Mouse (Mus musculus) megakaryocyte progenitor cell, adult 5-6 weeks (primary cell): ENCODE measurements around the gene Hoxb4. TPM values are rescaled to one million over a fixed set of nuclear protein-coding genes. Genes with fewer than 3 reads are reported as not detected.
A peak's percentile ranks its signal among the peaks of the same experiment; 100 is the strongest.

Experiments used
- ATAC-seq: replicated peaks from 2 replicates; pipeline ENCODE4 v1.8.0; 2016; ENCODE audit warnings: mild to moderate bottlenecking, moderate TSS enrichment, inconsistent platforms; ENCODE audit not compliant: poor library complexity
- total RNA-seq, 2 experiments: library from RNA; stranded (forward) in 1 of 2; stranded (reverse) in 1 of 2; fragments of 157-497, 149-512 nt in 1 of 2; fragments of 200-1000 nt in 1 of 2; gene quantifications; 2 replicates each; pipeline versions ENCODE4 v1.2.3 to v1.2.4; 2015 to 2017

Gene Hoxb4
- total RNA-seq, 2 experiments from 2014 or later = 1.5 to 2.7 TPM

- ATAC-seq = no peak
Observed at GRCm38 (mm10) chr11:96284774-96285734, 33.0 kb upstream of the Hoxb4 start.

DNA sequence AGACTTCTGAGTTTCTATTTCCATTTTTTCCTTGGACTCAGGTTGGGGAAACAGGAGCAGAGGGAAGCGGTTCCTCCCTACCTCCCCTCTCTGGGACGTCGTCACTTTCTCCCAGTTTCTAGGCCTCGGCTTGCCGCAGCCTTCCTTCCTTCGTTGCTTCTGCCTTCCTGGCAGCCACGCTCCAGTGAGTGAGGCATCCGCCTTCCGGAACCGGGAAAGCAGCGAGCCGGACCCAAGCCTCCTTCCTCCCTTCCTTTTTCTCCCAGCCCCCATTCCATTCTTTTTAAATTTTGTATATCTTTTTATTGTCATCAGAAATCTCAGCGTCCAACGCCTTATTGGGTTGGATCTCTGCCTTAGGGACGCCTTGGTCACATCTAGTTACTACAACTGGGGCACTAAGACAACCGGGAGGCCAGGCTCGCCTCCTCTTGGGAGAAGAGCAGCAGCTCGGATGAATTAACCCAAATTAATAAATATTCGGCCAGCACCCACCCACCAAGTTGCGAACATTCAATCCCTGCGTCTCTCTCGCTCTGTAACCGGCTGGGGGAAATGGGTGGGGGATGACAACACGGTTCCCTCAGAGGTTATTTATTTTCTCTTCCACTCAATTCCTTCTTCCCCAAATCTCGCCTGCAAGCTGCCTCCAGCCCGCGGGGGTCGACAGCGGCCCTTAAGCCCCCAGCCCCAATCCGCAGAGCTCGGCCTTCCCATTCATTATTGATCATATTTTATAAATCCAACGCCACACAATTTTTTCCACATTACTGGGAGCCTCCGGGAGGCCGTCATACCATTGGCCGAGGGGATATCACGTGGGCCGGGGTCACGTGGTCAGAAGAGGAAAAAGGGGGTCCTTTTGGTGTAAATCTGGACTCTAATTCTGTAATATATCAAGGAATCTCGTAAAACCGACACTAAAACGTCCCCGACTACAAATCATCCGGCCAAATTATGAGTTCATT, 32.0 kb upstream of the Hoxb4 start, which contains the start of gene Hoxb7:
Gene Hoxb7, plus strand, starts transcription at position 853 of the 968 bp plus-strand sequence.
- no peak for ATAC-seq

GRCm38 (mm10) chr11:96286739-96287385, 31.2 kb upstream of the Hoxb4 start:
- ATAC-seq = no peak

DNA sequence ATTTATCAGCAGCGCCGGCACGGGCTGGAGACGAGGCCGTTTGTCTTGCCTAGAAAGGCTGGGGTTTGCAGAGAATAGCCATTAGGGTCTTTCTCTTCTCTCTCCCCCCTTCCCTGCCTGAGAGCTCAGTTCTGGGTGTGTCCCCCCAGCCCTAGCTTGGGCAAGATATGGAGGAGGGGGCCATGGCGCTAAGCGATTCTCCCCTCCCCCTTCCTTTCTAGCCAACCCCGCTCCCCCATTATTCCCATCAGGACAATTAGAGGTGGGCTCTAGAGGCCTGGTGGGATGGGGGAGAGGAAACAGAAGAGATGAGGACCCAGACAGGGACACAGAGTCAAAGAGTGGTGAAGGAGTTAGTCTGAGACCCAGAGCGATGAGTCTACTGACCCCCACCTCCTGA, 30.7 kb upstream of the Hoxb4 start:
- no peak for ATAC-seq

DNA sequence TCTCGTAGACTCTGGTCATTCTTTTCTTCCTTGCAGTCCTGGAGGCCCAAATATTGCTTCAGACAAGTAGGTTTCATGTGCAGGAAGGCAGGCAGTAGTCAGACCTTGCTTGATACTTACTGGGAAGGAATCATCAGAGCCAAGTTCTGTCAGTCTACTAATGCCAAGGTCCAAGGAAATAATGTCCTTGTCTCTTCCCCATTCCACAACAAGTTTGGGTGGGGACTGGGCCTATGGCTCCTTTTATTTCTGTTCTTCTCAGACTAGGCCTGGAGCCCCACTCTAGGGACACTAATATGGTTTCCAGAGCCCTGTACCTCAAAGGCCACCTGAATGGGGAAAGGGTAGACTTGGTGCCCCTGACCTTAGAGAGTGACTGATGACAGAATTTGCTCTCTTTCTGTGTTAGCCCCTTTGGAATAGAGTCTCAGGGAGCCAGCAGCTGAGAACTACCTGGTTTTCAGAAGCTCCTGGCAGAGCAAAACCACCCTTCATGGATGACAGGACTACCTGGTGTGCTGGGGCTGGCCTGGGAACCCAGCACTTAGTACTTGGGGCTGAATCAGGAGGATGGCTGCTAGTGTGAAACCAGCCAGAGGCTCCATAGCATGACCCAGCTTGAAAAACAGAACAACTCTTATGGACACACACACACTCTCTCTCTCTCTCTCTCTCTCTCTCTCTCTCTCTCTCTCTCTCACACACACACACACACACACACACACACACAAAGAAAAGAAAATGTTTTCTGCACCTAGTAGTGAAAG, 29.4 kb upstream of the Hoxb4 start:
- no peak for ATAC-seq

GRCm38 (mm10) chr11:96289293-96289692, 28.8 kb upstream of the Hoxb4 start:
- ATAC-seq = no peak

DNA sequence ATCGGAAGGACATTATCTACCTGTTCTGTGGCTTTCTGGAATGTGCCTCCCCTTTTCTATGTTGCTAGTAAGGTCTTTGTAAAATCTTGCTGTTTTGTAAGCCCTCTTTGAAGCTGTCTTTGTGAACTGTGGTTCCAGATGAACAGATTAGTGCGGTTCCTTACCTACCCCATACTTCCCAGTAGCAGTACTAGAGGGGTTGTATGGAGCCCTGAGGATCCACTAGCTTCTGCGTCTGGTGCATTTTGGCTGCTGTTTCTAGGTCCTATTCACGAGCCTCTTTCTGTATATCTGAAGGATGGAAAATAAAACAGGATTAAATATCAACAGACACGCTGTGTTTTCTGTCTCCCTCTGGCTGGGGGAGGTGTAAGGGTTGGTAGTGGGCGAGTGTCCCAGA, 28.2 kb upstream of the Hoxb4 start:
- ATAC-seq = no peak

- ATAC-seq = no peak
Observed at GRCm38 (mm10) chr11:96290705-96291355, 27.2 kb upstream of the Hoxb4 start.

- no peak for ATAC-seq
Observed at GRCm38 (mm10) chr11:96291681-96292564, 26.1 kb upstream of the Hoxb4 start, which contains the start of gene Hoxb6. Hoxb6 (plus strand) TSS chr11:96292476.

DNA sequence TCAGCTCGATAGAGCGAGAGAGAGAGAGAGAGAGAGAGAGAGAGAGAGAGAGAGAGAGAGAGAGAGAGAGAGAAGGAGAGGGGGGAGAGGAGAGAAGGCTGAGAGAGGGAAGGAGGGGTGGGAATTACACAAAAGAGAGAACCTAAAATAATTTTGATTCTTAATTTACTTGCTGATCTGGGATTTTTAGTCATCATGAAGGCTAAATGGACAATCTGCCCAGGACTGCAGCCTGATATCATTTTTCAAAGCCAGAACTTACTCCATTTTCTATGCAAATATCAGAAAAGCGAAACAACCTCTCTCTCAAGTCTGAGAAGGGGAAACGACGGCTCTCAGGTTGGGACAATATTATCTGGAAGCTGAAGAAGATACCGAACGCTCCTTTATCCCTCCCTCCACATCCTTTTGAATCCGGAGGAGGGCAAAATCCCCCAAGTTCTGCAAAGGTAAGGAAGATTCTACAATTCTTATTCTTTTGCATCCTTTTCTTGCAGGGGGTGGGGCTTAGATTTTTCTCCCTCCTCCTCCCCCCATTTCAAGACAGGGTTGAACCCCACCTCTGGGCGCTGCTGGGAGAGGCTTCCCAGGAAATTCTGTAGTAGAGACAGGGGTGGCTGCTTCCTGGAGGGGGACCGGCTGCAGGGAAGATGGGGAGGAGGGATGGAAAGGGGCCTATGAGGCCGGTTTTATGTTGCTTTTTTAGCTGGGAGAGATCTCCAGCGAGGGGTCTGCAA, 25.3 kb upstream of the Hoxb4 start:
- ATAC-seq = no peak

GRCm38 (mm10) chr11:96293302-96293921, 24.7 kb upstream of the Hoxb4 start:
- ATAC-seq = no peak

DNA sequence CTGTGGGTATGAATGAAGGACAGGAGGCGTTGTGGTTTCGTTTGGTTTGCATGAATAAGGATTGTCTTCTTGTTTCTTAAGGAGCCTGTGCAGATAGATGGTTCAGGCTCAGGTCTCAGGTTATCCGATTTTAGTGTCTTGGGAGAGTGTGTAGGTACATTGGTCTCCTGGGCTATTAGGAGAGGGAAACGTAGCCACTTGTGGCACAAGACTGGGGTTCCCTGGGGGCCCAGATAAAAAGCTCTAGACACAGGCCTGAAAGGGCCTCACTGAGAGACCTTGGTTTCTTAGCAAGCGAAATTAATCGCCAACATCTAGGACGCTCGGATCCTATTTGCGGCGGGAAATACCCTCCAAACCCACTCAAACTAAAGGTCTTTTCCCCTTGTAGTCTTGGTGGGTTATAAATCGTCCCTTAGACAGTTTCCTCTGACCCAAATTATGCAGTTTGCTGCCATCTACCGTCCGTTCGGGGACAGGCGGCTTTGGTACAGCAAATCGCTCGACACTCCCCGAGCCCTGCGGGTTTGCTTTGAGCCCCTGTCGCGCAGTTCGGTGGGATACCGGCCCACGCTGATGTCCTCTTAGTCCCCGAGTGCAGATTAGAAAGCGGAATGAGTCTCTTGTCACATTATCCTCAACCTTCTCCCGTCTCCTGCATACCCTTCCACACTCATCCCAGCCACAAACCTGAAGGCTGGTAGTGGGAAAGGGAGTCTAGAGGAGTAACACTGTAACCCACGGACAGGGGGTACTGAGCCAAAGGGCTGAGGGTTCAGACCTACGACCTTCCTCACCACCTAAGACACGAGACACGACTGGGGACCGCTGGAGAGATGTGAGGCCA, 23.6 kb upstream of the Hoxb4 start:
- ATAC-seq = peak; percentile 89

DNA sequence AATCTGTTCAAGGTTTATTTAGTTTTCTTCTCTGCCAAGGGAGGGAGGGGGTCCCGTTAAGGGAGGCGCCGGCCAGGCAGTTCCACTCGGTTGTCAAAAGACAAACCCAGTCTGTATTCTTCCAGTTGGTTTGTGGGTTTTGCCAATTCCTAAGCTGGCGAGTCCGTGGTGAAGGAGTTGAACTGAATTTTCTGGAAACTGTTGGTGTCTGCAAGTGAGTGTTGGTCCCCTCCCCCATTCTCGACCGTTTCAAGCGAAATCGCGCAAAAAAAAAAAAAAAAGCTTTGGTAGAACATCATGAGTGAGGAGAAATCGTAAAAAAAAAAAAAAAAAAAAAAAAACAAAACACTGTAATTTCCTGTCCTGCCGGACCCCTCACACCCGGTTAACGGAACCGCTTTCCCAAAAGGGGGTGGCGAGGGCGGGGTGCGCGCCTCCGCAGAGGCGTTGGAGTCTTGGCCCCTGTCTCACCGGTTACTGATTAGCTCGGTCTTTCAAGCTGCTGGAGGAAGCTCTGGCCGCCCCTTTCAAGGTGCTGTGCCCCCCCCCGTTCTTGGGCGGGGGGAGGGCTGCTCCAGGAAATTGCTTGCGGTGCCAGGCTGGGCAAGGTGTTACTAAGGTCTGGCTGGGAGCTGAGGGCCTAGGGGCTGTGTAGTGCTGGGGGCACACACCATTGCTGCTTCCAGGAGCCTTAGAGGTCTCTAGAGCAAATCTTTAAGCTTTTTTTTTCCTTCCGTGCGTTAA, 22.8 kb upstream of the Hoxb4 start:
- ATAC-seq = no peak

DNA sequence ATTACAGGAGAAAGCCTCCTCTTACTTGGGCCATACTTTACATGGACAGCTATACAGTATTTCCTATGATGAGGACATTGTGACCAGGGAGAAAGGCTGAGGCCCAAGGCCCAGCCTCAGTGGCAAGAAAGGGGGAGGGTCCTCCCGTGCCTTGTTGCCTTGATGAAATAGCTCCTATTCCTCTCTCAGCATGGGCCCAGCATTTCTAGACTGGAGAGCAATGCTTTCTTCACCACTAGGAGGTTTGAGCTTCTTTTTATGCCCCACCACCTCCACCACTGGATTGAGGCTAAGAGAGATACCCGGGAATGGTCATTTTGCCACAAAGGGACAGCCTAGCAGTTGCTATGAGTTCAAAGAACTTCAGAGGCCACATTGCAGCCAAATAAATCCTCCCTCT, 21.1 kb upstream of the Hoxb4 start:
- no peak for ATAC-seq

- ATAC-seq = no peak
Observed at GRCm38 (mm10) chr11:96297428-96297827, 20.6 kb upstream of the Hoxb4 start.
